Mouse (Mus musculus) telencephalon, adult 2 months (tissue): Measurements from ENCODE around the gene Fry.
A peak's percentile ranks its signal among the peaks of the same experiment; 100 is the strongest.

Experiments used
- DNase-seq: peaks from one replicate; pipeline ENCODE4 v3.0.0-alpha.2; 2011; ENCODE audit warnings: low read depth, low spot score

The Fry gene

DNA sequence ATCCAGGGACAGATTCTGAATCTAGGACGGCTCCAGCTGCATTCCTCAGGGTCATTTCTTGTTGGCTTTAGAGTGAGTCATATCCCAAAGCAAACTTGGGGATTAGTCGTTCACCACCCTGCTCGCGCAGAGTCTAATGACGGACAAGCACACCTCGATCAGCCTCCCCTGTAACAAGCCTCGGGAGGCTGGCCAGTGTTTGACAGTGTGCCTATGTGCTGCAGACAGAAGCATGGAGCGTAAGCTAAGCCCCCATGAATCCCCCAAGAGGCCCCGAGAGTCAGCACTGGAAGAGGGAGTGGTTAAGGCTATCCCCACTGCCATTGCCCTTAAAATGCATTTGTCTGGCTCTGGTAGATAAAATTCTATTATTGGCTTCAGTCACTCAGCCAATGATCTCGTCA lies 214.9 kb downstream of the Fry start:
- DNase-seq: no peak

DNA sequence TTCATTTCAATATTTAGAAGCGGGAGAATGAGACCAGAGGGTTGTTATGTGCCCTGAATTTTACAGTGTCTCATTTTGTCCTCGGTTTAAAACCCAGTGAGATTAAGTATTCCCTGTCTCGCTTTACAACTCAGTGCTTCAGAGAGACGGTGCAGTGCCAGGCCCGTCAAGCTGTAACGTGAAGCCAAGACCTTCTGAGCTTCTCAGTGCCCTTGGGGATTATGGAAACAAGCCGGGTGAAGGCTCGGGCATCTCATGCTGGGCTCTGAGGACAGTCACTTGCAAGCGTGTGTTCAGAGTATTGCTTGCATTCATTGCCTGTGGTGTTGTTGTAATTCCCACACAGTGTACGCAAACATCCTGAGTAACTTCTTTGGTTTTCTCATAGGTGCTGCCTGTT lies 218.0 kb downstream of the Fry start:
- DNase-seq: no peak

DNA sequence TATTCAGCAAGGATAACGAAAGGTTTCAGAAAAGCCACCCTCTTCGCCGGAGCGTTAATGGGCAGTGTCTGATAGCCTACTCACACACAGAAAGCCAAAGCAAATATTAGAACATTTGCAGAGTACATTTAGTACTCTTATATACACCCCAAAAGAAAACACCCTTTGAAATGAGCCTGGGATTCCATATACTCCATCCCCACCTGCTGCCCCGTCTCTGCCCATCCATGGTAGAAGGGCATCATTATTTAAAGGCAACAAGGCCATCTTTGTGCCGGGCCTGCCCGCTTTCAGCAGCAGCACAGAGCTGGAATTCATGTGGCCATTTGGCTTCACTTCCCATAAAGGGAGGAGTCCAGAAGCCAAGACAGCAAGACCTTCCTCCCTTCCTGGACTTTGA lies 219.3 kb downstream of the Fry start:
- DNase-seq: peak; percentile 31

DNA sequence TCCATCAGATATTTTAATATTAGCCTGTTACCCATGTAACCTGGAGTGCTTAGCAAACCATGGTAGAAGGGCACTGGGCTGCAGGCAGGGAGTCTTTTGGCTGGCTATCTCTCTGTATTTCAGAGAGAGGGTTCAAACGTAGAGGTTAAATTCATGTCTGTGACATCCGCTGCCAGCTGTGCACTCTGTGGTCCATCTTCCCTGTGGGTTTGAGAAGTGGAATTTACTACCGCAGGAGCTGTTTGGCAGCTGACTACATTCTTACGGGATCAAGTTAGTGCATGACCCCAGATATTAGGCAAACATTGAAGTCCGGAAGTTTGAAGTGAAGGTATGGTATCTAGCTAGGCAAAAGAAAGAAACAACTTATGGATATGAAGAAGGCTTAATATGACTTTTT lies 222.5 kb downstream of the Fry start:
- no peak for DNase-seq

DNA sequence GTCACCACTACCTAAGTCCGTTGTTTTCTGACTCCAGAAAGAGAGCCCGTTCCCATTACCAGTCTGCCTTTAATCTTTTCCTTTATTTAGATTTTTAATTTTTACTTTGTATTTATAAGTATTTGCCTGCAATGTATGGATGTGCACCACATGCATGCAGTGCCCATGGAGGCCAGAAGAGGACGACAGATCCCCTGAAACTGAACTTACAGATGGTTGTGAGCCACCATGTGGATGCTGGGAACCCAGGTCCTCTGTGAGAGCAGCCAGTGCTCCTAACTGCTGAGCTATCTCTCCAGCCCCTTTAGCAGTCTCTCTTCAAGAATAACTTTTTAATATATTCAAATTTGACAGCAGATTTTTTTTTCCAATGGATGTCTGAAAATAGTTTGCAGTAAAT lies 223.7 kb downstream of the Fry start:
- no peak for DNase-seq

DNA sequence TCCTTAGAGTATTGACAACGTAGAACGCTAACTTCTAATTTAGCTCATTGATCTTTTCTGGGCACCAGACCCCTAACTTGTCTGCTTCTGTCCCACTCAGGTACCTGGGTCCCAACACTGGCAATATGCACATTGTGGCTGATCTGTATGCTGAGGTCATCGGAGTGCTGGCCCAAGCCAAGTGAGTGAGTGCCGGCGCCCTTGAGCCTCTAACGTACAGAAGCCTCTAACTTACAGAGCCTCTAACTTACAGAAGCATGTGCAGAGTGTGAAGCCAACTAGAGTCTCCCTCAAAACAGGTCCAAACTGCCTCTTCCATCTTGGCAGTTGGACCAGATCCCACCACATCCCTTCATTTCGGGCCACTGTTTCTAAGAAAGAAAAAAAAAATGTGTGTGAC lies 227.5 kb downstream of the Fry start:
- no peak for DNase-seq

DNA sequence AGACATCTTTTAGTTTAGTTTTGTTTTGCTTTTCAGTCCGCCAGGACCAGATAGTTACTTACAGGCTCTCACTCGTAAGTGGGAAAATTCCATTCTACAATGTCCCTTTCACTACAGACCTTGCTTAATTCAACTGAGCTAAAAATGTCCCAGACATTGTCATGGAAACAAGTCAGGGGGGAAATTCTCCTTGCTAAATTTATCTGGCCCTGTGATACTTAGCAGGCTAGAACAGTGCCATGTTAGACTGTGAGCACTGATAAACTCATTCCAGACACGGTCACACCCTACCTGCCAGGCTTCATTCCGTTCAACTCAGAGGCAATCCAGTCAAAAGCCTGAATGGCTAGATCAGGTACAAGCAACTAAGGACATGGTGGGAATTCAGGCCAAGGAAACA lies 227.9 kb downstream of the Fry start:
- DNase-seq: peak; percentile 90

DNA sequence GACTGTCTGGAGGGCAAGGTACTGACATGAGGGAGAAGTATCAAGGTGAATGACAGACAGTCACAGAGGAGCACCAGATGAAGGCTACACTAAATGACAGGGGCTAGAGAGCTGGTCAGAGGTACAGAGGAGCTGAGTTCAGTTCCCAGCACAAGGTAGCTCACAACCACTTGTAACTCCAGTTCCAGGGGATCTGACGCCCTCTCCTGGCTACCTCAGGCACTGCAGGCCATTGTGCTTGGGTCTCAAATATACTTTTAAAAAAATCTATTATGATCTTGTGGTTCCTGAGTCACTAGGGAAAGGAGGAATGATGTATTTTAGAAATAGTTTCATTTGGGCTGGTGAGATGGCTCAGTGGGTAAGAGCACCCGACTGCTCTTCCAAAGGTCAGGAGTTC lies 229.4 kb downstream of the Fry start:
- no peak for DNase-seq

DNA sequence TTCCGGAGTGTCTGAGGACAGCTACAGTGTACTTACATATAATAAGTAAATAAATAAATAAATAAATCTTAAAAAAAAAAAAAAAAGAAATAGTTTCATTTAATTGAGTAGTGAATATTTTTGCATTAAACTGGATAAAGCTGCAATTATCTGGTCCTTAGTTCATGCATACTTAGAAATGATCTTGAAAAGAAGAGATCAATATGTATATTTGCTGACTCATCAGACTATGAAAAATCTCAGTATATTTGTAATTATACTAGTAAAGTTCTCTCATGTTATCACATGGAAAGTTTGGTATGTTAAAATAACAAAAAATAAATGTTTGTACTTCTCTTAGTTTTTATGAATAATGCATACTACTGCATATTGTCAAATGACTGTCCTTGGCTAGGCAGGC lies 229.9 kb downstream of the Fry start:
- DNase-seq: no peak

DNA sequence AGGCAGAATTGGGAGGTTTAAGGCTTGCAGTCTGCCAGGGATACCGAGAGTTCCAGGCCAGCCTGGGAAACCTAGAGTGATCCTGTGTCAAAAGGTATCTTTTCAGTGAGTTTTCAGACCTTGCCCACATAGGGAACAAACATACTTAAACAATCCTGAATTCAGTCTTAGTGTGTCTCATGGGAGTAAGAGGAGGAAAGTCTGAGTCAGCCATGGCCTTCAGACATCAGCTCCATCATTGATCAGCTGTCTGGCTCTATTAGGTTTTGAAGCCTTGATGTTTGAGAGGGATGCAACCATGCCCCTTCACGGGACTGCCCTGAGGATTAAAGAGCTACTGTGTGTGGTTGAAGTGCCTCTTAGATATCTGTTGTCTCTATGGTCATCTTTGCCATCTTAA lies 232.7 kb downstream of the Fry start:
- DNase-seq: no peak

DNA sequence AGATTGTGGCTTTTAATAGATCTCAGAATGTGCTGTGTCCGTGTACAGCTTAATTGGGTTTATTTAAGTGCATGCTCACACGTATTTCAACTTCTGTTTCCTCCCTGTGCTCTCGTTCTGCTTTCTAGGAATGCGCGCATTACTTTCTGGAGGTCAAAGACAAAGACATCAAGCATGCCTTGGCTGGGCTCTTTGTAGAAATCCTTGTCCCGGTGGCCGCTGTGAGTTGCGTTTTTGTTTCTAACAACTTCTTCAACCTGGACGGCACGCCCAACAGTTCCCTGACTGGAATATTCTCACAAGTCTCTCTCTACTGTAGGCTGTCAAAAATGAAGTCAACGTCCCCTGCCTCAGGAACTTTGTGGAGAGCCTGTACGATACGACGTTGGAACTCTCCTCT lies 240.2 kb downstream of the Fry start:
- DNase-seq: no peak

DNA sequence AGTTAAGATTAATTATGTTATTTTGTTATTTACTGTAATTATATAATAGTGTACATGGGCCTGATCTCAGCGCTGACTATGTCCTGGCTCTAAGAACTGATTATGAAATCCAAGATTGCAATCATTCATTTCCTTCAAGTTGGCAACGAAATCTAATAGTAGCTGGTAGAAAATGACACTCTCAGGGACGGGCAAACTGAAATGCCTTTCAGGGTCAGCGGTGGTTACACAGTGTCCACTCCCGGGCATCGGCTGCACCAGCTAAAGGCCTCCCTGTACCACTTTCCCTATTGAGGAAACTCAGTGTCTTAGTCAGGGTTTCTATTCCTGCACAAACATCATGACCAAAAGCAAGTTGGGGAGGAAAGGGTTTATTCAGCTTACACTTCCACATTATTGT lies 243.8 kb downstream of the Fry start:
- DNase-seq: no peak

DNA sequence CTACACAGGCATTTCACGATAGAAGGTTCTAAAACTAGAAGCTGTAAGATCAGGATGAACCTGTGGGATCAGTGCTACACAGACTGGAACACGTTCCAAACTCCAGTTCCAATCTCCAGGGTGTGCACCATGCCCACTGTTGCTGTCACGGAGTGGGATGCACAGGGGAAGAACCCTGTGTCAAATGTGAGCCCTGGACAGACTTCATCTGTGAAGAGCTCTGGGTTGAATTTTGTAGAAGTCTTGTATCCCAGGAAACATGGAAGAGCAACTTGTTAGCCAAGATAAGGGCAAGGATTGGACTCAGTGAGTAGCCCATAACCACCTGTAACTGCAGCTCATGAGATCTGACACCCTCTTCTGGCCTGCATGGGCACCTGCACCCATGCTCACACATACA lies 246.2 kb downstream of the Fry start:
- DNase-seq: no peak

DNA sequence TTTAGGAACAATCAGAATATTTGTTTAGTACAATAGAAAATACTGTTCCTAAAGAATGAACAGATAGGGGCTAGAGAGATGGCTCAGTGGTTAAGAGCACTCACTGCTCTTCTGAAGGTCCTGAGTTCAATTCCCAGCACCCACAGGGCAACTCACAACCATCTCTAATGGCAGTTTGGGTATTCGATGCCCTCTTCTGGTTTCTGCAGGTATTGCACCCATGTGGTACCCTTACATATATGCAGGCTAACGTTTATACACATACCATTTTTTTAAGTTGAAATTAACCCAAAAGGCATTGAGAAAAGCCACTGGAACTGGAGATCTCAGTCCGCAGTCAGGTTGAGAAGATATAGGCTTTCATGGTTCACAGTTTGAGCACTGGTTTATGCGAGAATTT lies 248.6 kb downstream of the Fry start:
- DNase-seq: no peak

DNA sequence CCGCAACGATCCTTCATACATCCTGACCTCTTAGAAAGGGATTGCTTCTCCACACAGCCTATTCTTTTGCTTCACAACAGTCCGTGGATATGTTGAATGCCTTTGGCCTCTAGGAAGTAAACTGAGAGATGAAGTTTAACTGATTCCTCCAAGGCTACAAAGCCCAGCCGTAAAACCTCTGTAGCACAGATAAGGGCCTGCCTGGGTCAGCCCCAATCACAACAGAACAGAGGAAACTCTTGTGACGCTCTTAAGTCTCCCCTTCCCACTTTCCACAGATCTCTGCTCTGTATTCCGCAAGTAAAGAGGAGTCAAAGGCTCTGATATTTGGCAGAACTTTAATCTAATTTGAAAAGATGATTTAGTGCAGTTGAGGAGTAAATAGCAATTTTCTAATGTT lies 251.8 kb downstream of the Fry start:
- no peak for DNase-seq

DNA sequence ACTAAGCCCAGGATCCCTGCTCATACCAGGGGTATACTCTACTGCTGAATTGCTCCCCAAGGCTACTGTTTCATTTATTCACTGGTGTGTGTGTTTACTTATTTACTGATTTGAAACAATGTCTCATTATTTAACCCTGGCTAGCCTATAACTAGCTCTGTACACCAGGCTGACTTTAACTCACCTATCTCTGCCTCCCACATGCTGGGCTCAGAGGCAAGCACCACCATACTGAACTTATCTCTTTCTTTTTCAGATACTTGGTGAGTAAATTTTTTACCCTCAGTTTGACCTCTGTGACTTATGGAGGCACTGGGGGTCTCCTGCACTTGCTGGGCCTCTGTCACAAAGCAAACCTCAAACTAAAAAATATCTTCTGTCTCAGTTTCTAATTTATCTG lies 252.4 kb downstream of the Fry start:
- no peak for DNase-seq

DNA sequence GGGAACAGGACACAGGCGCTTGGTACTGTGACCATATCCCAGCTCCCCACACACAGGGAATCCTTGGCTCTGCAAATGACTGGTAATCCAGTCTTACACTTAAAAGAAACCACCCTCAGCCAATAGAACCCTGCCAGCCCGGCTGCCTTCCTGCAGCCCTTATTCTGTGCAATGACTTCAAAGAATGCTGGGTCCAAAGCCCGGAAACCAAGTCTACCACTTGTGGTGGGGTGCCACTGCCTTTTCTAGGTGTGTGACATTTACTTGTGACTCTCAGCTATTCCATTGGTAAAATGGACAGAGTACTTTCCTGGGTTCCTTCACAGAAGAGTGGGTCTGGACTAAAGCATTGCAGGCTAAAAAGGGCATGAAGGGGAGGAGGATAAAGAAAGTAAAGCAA lies 254.5 kb downstream of the Fry start:
- DNase-seq: no peak

DNA sequence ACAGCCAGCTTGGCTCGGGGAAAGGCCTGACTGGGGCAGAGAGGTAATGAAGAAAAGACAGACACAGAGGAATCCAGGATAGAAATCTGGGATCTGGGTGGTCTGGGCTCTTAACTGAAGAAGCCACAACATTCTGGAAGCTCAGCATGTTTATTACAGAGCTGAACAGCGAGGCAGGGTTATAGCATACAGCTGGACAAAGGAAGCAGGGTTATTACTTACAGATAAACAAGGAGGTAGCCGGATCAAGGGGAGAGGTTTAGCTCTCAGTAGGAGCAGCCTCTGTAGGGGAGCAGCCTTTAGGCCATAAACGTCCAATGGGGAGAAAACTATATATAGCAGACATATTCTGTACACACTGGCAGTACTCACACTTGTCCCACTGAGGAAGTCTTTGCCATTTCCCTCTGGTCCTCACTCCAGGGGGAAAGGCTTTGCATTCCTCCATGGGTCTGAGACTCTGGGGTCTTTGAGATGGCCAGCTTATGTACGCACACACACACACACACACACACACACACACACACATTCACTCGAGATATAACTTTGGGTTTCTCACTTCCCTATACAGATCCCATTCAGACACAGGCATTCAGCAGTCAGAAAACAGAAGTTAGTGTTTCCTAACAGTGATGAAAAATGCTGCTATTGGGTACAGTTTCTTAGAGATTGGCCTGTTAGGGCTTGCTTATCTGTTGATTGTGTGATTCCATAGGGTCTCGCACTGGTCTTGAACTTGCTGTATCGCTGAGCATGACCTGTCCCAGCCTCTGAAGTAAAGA lies 256.5 kb downstream of the Fry start:
- DNase-seq: no peak

DNA sequence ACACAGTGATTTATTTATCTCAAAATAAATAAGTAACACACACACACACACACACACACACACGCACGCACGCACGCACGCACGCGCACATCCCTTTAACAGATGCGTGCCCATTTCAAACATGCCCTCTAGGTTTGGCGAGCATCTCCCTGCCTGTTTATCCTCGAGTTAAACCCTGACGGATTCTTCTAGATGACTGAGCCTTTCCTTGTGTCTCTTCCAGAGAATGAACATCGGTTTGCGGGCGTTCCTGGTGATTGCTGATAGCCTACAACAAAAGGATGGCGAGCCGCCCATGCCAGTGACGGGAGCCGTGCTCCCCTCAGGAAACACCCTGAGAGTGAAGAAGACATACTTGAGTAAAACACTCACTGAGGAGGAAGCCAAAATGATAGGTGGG lies 260.1 kb downstream of the Fry start:
- no peak for DNase-seq

DNA sequence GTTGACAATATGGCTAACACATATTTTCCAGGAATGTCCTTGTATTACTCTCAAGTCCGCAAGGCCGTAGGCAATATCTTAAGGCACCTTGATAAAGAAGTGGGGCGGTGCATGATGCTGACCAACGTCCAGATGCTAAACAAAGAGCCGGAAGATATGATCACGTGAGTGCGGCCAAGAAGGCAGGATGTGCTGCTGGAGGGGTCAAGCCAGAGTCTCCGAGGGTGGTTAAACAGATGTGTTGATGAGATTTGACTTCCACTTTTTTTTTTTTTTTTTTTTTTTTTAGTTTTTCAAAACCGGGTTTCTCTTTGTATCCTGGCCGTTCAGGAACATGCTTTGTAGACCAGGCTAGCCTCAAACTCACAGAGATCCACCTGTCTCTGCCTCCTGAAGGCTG lies 262.3 kb downstream of the Fry start:
- DNase-seq: no peak

DNA sequence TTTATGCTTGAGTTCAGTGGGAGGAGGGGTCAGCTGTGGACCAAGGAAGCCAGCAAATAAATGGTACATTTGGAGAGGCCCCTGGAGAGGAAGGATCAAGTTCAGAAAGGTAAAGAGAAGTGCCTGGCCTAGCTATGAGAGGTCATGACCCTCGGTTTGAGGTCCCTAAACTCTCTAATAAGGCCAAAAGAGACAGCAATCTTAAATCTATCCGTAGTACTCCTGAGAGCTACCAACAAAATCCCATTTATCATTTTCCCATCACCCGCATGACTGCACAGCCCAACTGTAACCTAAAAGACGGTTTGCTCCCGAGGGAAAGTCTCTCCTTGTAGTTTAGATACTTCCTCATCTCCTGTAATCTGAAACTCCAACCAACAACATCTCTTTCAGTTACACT lies 264.0 kb downstream of the Fry start:
- no peak for DNase-seq

DNA sequence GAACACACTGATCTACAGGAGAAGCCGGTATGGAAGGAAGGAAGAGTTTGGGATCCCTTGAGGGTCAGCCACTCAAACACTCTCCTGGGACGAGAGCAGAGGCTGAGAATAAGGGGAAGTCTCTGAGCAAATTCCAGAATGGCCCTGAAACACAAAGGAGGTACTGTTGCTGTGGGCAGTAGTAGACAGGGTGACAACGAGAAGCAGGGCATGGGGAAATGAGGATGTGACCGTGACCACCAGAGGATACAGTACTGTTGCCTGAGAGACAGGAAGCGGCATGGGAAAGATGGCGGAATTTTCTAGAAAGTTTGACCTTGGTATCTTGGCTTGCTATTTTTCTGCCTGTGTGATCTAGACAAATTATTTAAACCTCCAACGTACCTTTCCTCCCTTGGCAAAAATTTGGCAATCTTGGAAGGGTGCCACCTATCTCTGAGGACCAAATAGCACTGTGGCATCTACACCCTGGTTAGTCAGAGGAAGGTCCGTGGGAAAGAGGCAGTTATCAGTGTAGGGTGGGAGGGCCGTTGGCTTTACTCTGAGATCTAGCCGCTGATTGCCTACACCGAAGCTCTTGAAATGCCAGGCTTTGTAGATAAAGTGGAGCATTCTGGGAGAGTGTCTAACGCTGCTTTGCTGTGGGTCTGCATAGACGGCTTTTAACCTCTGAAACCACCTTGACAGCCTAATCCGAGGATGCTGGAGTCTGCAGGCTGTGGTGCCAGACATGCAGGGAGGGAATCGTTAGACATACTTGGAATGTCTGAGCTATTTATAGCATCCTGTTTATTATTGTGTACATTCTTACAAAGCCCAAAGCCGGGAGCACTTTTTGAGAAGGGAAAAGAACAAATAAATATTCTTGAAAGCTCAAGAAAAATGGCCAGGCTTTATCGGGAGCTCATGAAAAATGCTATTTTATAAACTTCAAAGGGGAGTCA lies 266.1 kb downstream of the Fry start:
- DNase-seq: no peak

DNA sequence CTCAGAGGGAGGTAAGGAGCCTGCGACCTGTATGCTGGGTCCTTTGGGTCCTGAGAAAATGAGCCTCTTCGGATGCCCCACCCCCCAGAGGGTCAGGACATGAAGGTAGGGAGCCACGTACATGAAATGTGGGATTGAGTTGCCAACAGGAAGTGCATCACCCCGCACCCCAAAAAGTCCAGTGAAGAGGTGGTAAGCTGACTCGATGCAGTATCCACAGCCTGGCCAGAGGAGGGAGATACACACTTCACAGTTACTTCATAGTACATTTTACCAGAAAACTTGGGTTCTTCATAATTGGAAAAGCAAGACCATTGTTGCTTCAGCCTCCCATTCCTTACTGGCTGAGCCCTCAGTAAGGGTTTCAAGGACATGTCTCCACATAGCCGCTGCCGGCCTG lies 266.8 kb downstream of the Fry start:
- no peak for DNase-seq
